Mouse (Mus musculus): ENCODE results near the gene Asb16. TPM values are rescaled to one million over a fixed set of nuclear protein-coding genes. Genes with fewer than 3 reads are reported as not detected.
A peak's percentile ranks its signal among the peaks of the same experiment; 100 is the strongest.

The Asb16 gene
- polyA plus RNA-seq, 1 experiment, result 0.55 TPM

- DNase-seq (ENCODE audit: low read depth, low spot score), result no peak
- 86% methylated on average over 6 of the region's 6 CpGs for WGBS
Observed at GRCm38 (mm10) chr11:102283922-102284321, 15.4 kb downstream of the Asb16 start.

- DNase-seq (ENCODE audit: low read depth, low spot score), result peak; percentile 96
- under 1% methylated on average over 32 of the region's 32 CpGs for WGBS
Observed at GRCm38 (mm10) chr11:102284501-102285094, 16.1 kb downstream of the Asb16 start, which contains the start of gene Tmub2. TSS of gene Tmub2 (plus strand) at chr11:102284931.

DNA sequence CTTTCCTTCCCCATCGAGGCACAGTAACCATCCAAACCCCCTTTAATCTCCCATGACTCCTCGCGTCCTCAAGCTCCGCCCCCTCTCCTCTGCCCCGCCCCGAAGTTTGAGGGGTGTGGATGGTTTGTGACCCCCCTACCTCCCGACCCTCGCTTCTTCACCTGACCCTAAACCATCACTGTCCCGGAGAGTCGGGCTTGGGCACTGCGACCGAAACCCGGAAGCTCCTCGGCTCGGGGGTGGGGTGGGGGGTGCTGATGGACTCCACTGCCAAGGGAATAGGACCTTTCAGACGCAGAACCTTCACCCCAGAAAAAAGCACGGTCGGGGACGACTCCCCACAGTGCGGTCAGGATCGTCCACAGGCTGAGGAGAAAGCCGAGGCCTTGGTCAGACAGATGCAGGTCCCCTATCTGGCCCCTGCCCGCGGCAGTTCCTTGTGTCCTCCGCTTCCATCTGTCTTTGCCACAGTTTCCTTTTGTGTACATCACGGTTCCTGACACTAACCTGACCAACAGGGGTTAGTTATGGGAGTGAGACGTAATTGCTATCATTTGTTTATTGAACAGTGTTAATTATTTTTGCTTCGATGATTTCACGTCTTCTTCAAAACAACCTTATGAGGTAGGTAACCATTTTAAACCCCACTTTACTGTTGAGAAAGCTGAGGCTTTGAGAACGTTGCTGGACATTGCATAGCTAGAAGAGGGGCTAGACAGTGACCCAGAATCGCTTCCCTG, 16.7 kb downstream of the Asb16 start:
- 1% methylated on average over 31 of the region's 31 CpGs for WGBS
- no peak for DNase-seq (ENCODE audit: low read depth, low spot score)

DNA sequence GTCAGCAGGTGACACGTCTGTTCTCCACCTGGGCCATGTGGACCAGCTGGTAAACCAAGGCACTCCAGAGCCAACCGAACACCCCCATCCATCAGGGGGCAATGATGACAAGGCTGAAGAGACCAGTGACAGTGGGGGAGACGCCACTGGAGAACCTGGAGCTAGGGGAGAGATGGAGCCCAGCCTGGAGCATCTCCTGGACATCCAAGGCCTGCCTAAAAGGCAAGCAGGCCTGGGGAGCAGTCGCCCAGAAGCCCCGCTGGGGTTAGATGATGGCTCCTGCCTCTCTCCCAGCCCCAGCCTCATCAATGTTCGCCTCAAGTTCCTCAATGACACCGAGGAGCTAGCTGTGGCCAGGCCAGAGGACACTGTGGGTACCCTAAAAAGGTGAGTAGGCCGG, 18.9 kb downstream of the Asb16 start:
- DNase-seq (ENCODE audit: low read depth, low spot score), result no peak
- WGBS, result 90% methylated on average over 8 of the region's 8 CpGs

DNA sequence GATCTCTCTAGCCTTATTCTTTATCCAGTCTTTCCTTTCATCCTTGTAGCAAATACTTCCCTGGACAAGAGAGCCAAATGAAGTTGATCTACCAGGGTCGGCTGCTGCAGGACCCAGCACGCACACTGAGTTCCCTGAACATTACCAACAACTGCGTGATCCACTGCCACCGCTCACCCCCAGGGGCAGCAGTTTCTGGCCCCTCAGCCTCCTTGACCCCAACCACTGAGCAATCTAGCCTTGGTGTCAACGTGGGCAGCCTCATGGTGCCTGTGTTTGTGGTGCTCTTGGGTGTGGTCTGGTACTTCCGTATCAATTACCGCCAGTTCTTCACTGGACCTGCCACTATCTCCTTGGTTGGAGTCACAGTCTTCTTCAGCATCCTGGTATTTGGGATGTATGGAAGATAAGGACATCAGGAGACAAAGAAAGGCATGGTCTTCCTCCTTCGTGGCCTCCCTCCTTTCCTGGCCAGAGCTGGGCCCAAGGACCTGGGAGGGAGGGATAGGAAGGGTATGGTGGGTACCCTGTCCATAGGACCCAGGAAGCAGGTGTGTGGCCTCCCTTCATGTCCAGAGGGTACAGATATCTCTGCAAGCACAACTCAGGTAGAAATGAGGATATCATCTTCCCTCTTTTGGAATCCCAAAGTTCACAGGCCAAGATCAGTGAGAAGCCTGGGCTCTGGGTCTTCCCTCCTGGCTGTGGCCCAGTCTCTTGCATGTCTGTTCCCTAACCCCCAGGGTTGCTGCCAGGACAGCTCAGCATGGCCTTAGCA, 19.7 kb downstream of the Asb16 start:
- no peak for DNase-seq (ENCODE audit: low read depth, low spot score)
- 78% methylated on average over 8 of the region's 8 CpGs for WGBS

- DNase-seq (ENCODE audit: low read depth, low spot score), result no peak
- WGBS, result 68% methylated on average over 2 of the region's 2 CpGs
Observed at GRCm38 (mm10) chr11:102288913-102289312, 20.4 kb downstream of the Asb16 start.

- 65% methylated on average over 6 of the region's 6 CpGs for WGBS
- DNase-seq (ENCODE audit: low read depth, low spot score), result no peak
Observed at GRCm38 (mm10) chr11:102289511-102290100, 21.1 kb downstream of the Asb16 start.

DNA sequence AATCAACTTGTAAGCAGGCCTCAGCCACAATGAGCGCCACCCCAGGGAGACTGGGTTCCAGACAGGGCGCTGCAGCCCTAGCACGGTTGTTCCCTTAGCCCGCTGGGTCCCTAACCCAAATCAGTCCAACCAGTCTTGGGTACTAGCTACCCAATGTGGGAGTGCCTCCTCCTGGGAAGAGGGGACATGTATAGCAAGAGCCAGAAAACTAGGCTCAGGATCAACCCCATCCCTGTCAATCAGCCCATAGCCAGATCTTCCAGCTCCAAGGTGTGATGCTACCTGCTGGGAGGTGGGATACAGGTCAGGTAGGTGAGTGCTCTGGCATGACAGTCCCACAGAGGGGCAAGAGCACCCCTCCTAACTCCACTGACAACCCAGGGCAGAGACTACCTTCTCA, 21.6 kb downstream of the Asb16 start:
- DNase-seq (ENCODE audit: low read depth, low spot score), result no peak
- WGBS, result 89% methylated on average over 4 of the region's 4 CpGs

DNA sequence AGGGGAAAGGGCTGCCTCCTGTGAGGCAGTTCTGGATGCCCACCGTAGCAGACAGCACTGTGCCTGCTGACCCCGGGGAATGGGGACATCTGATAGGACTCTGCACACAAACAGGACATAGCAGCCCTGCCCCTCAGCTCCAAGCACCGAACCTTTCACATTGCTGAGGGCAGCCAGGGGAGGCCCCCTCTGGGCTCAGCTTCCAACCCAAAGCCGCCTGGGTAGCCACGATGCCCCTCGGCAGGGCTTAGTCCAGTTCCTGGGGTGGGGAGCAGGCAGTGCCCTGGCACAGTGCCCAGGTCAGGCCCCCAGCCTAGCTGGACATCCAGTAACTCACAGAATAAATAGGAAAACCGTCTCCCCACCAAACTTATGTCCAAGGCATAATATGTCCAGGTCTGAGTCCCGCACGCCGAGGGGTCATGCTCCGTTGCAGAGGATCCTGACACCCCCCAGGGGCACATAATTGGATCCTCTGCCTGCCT, 22.6 kb downstream of the Asb16 start:
- no peak for DNase-seq (ENCODE audit: low read depth, low spot score)
- 89% methylated on average over 11 of the region's 11 CpGs for WGBS

DNA sequence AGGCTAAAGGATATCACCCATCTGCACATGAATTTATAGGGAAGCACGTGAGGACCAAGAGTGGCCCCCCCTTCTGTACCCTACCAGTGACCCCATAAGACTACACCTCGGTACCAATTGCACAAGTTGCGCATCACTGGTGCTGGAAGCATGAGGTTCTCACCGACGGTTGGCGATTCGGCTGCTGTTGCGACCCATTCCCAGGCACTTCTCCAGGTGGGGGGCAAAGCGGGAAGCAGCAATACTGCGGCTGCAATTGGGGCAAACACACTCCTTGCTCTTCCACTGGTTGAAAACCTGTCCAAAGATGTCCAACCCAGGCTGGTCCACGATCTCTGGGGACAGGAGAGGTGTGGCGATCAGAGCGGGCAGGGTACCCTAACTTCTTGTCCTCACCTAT, 25.4 kb downstream of the Asb16 start:
- 95% methylated on average over 13 of the region's 13 CpGs for WGBS

DNA sequence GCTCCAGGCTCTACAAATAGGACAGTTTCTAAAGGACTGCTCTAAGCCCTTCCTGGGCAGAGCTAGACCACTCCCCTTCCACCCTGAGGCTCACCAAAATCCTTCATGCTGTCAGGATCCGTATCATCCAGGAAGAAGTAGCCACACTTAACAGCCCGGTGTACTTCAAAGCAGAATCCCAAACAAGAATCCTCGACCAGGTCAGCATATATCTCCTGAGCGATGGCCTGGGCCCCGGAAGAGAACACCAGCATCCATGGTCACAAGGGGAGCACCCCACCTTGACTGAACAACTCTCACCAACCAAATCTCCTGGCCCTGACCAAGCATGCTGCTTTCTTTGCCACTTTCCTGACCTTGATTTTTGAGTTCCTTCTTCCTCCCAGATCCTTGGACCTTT, 25.9 kb downstream of the Asb16 start:
- DNase-seq (ENCODE audit: low read depth, low spot score), result no peak
- WGBS, result 83% methylated on average over 5 of the region's 5 CpGs

More for the DNA sequence above, 25.4 kb downstream of the Asb16 start:
- DNase-seq (ENCODE audit: low read depth, low spot score), result no peak

- WGBS, result 68% methylated on average over 12 of the region's 12 CpGs
- DNase-seq (ENCODE audit: low read depth, low spot score), result no peak
Observed at GRCm38 (mm10) chr11:102294887-102295597, 26.5 kb downstream of the Asb16 start.

- under 1% methylated on average over 62 of the region's 73 CpGs for WGBS
- no peak for DNase-seq (ENCODE audit: low read depth, low spot score)
Observed at GRCm38 (mm10) chr11:102295598-102296471, 27.3 kb downstream of the Asb16 start.

DNA sequence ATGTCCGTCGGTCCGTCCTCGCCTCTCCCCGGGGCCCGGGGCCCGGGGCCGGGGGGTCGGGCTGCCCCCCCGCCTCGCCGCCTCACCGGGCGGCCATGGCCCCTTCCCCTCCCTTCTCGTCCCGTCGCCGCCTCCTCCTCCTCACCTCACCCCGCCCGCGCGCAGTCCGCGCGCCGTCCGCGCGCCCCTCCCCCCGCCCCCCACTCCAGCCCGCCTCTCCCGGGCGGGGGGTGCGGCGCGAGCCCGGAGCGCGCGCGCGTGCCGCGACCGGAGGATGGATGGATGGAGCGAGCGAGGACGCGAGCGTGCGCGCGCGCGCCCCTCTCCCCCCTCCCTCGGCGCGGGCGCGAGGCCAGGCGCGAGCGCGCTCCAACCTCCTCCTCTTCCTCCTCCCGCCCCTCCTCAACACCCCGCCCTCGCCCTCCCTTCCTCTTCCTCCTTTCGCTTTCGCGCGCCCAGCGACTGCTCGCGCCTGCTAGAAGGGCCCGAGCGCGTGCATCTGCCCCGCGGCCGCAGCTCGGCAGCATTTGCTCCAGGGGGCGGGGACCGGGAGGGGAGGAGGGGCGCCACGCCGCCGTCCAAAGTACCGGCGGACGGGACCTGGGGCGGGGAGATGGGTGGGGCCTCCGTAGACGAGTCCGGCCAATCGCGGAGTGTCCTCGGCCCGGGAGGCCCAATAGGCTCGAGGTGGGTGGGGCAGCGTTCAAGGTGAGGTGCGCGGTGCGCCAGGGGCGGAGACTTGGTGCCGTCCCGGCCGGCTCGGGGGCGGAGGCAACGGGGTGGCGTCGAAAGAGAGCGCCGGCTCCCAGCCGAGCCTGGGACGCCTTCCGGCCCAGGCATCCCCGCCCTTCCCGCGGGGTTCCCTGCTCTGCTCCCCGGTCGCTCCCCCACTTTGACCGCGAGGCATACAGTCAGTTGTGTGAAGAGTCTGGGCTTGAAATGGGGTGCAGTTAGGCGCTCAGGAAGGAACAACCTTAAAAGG, 28.2 kb downstream of the Asb16 start, which contains the start of gene Atxn7l3:
TSS of gene Atxn7l3 (minus strand) at position 141 of the 982 bp plus-strand sequence.
- under 1% methylated on average over 63 of the region's 125 CpGs for WGBS
- DNase-seq (ENCODE audit: low read depth, low spot score), result no peak

DNA sequence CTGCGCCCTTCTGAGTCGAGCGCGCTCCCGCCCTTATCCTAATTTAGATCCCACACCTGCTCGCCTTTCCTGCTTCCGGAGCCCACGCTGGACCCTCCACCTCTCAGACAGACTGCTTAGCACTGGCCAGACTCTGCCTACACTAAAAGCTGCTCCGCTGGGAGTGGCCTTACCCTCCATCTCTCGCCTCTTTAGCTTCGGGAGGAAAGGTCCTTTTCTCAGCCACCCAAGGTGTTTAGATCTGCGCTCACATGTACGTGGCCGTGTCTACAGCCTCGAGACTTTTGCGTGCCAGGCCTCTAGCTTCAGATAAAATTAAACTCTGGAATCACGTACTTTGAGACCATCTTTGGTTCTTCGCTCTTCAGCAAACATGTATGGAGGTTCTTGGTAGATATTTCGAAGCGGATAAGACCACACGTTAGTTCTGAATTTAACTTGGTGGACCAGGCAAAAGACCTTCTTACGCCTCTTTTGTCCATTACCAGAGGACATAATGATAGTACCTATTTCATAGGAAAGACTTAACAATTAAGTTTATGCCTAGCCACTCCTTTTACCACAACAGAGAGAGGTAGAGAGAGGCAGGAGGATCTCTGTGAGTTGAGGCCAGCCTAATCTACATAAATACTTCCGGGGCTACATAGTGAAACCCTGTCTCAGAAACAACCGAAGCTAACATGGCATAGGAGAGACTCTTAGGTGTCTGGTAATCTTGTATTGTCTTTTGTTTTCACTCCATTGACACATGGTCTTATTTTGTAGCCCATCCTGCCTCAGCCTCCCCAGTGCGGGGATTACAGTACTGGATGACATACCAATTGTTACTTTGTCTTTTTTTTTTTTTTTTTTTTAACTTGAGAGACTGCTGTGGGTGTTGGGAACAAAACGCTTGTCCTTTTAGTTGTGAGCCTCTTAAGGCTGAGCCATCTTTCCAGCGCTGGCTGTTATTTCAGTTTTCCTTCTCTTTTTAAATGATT, 29.3 kb downstream of the Asb16 start:
- 15% methylated on average over 27 of the region's 27 CpGs for WGBS
- no peak for DNase-seq (ENCODE audit: low read depth, low spot score)

GRCm38 (mm10) chr11:102299839-102300238, 31.3 kb downstream of the Asb16 start:
- no peak for DNase-seq (ENCODE audit: low read depth, low spot score)

More at GRCm38 (mm10) chr11:102299839-102300238, 31.3 kb downstream of the Asb16 start:
- WGBS, result 12% methylated on average over 1 of the region's 1 CpGs

All from large intestine, adult 2 months (tissue).